Mouse (Mus musculus): ENCODE measurements around the gene Slc25a51. TPM values are rescaled to one million over a fixed set of nuclear protein-coding genes. Genes with fewer than 3 reads are reported as not detected.
A peak's percentile ranks its signal among the peaks of the same experiment; 100 is the strongest.
"Not testable (repeated sequence)": the region's sequence is repeated elsewhere in the genome, so short reads cannot be mapped to it uniquely, and the experiment has no call there.

Slc25a51 gene
- polyA plus RNA-seq, 1 experiment, result 145 TPM

- no peak for TF ChIP-seq CTCF (conservative IDR thresholded peaks at IDR 0.05; ENCODE audit: insufficient read depth, insufficient read length, low read depth, low read length)
- no peak for TF ChIP-seq POLR2A (IDR thresholded peaks at IDR 0.05; ENCODE audit: low read depth, low read length)
- no peaks in the 10 kb centered on the region; the same call in 1 of the 2 replicates for H3K4me1 ChIP-seq (ENCODE audit: control insufficient read depth, insufficient read depth, low read length)
- whole genome bisulfite sequencing, result 71% methylated on average over 4 of the region's 4 CpGs
These were observed 16.5 kb downstream of the Slc25a51 start for GRCm38 (mm10) chr4:45392099-45392498.

GRCm38 (mm10) chr4:45387296-45387695 is 21.3 kb downstream of the Slc25a51 start:
- not testable (repeated sequence) for H3K4me3 ChIP-seq (ENCODE audit: insufficient read depth, low read depth, low read length); H3K36me3 ChIP-seq (ENCODE audit: control insufficient read depth, insufficient read depth, low read length); H3K27ac ChIP-seq (ENCODE audit: insufficient read depth, low read depth, low read length); H3K27me3 ChIP-seq (replicated peaks; ENCODE audit: control insufficient read depth, insufficient read depth, low read length); H3K4me1 ChIP-seq (ENCODE audit: control insufficient read depth, insufficient read depth, low read length); DNase-seq
- 96% methylated on average over 5 of the region's 5 CpGs for WGBS

More at GRCm38 (mm10) chr4:45392099-45392498, 16.5 kb downstream of the Slc25a51 start:
- Histone ChIP-seq H3K4me3 (ENCODE audit: insufficient read depth, low read depth, low read length) (no peak overlapping the region), H3K27me3 (replicated peaks; ENCODE audit: control insufficient read depth, insufficient read depth, low read length) (no peaks in the 10 kb centered on the region), H3K27ac (ENCODE audit: insufficient read depth, low read depth, low read length) (no peak overlapping the region), H3K36me3 (ENCODE audit: control insufficient read depth, insufficient read depth, low read length) (no peaks in the 10 kb centered on the region)
- DNase-seq, result no peak

GRCm38 (mm10) chr4:45382133-45382532 is 26.4 kb downstream of the Slc25a51 start:
- not testable (repeated sequence) for H3K4me3 ChIP-seq (ENCODE audit: insufficient read depth, low read depth, low read length); H3K27me3 ChIP-seq (replicated peaks; ENCODE audit: control insufficient read depth, insufficient read depth, low read length); DNase-seq; H3K4me1 ChIP-seq (ENCODE audit: control insufficient read depth, insufficient read depth, low read length); H3K36me3 ChIP-seq (ENCODE audit: control insufficient read depth, insufficient read depth, low read length)
- peak overlapping the region; percentile 52; the same call in 1 of the 2 replicates for H3K27ac ChIP-seq (ENCODE audit: insufficient read depth, low read depth, low read length)
- WGBS, result 36% methylated on average over 2 of the region's 2 CpGs

GRCm38 (mm10) chr4:45380903-45381580 is 27.5 kb downstream of the Slc25a51 start:
- H3K27ac ChIP-seq (ENCODE audit: insufficient read depth, low read depth, low read length), result peak overlapping the region; percentile 89
- H3K36me3 ChIP-seq (ENCODE audit: control insufficient read depth, insufficient read depth, low read length); H3K4me1 ChIP-seq (ENCODE audit: control insufficient read depth, insufficient read depth, low read length); H3K4me3 ChIP-seq (ENCODE audit: insufficient read depth, low read depth, low read length); H3K27me3 ChIP-seq (replicated peaks; ENCODE audit: control insufficient read depth, insufficient read depth, low read length): not testable (repeated sequence)
- 35% methylated on average over 10 of the region's 10 CpGs for WGBS
- peak; percentile 77 for DNase-seq

- TF ChIP-seq POLR2A (IDR thresholded peaks at IDR 0.05; ENCODE audit: low read depth, low read length) (no peak), CTCF (conservative IDR thresholded peaks at IDR 0.05; ENCODE audit: insufficient read depth, insufficient read length, low read depth, low read length) (no peak)
- DNase-seq, result peak; percentile 51
- WGBS, result 66% methylated on average over 4 of the region's 4 CpGs
- Histone ChIP-seq H3K36me3 (ENCODE audit: control insufficient read depth, insufficient read depth, low read length) (peaks cover 5% of the 10 kb centered on the region), H3K4me1 (ENCODE audit: control insufficient read depth, insufficient read depth, low read length) (peaks cover 5% of the 10 kb centered on the region; the same call in 1 of the 2 replicates), H3K4me3 (ENCODE audit: insufficient read depth, low read depth, low read length) (no peak overlapping the region), H3K27ac (ENCODE audit: insufficient read depth, low read depth, low read length) (no peak overlapping the region), H3K27me3 (replicated peaks; ENCODE audit: control insufficient read depth, insufficient read depth, low read length) (no peaks in the 10 kb centered on the region)
These were observed 32.0 kb downstream of the Slc25a51 start for GRCm38 (mm10) chr4:45376573-45376972.

- Histone ChIP-seq H3K27me3 (replicated peaks; ENCODE audit: control insufficient read depth, insufficient read depth, low read length) (no peaks in the 10 kb centered on the region), H3K36me3 (ENCODE audit: control insufficient read depth, insufficient read depth, low read length) (peaks cover 8% of the 10 kb centered on the region), H3K4me1 (ENCODE audit: control insufficient read depth, insufficient read depth, low read length) (peaks cover 10% of the 10 kb centered on the region; the same call in 1 of the 2 replicates), H3K27ac (ENCODE audit: insufficient read depth, low read depth, low read length) (no peak overlapping the region), H3K4me3 (ENCODE audit: insufficient read depth, low read depth, low read length) (no peak overlapping the region)
- TF ChIP-seq POLR2A (IDR thresholded peaks at IDR 0.05; ENCODE audit: low read depth, low read length) (no peak), CTCF (conservative IDR thresholded peaks at IDR 0.05; ENCODE audit: insufficient read depth, insufficient read length, low read depth, low read length) (no peak)
- 45% methylated on average over 5 of the region's 5 CpGs for WGBS
- peak; percentile 56 for DNase-seq
These were observed 33.7 kb downstream of the Slc25a51 start for GRCm38 (mm10) chr4:45374879-45375278.

GRCm38 (mm10) chr4:45371261-45371660 is 37.3 kb downstream of the Slc25a51 start:
- WGBS, result 49% methylated on average over 3 of the region's 3 CpGs
- peak; percentile 58 for DNase-seq
- no peak for TF ChIP-seq POLR2A (IDR thresholded peaks at IDR 0.05; ENCODE audit: low read depth, low read length)
- no peak for TF ChIP-seq CTCF (conservative IDR thresholded peaks at IDR 0.05; ENCODE audit: insufficient read depth, insufficient read length, low read depth, low read length)
- Histone ChIP-seq H3K27ac (ENCODE audit: insufficient read depth, low read depth, low read length) (peak overlapping the region; percentile 69; the same call in 1 of the 2 replicates), H3K4me3 (ENCODE audit: insufficient read depth, low read depth, low read length) (no peak overlapping the region), H3K27me3 (replicated peaks; ENCODE audit: control insufficient read depth, insufficient read depth, low read length) (no peaks in the 10 kb centered on the region), H3K36me3 (ENCODE audit: control insufficient read depth, insufficient read depth, low read length) (peaks cover 8% of the 10 kb centered on the region), H3K4me1 (ENCODE audit: control insufficient read depth, insufficient read depth, low read length) (peaks cover 10% of the 10 kb centered on the region; the same call in 1 of the 2 replicates)
